Mouse (Mus musculus) layer of hippocampus, adult 9-10 months (tissue): ENCODE data around the gene Myo3b.

Source experiments
- DNase-seq: peaks from one replicate; pipeline ENCODE4 v3.0.0; 2022; ENCODE audit warnings: low spot score

Myo3b gene

GRCm38 (mm10) chr2:70065729-70066300, 26.9 kb downstream of the Myo3b start:
- DNase-seq: no peak

DNA sequence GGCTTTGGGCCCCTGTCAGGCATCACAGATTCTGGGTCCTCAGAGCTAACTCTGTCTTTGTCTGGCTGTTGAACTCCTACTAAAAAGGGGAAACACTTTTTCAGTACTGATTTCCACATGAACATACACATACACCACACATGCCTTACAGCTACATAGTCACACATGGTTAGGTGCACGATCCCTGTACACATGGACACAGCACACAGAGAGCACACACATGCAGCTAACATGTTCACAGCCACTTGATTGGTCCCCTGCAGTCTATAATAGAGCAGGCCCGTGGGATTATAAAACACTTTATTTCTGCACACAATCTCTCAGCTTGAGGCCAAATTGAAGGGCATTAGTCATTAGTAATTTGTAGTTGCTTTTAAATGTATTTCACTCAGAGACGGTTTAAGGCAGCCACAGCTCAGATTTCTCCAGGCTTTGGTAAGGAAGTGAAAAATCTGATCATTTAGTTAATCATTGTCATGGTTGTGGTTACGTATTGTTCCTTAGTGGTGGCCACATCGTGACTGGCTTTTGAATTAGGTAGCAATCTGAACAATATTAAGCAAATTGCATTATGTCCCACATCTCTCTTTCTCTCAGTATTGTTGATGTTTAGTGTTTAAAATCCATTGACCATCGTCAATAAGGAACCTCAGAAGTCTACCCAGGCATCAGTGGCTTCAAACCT, 27.6 kb downstream of the Myo3b start:
- no peak for DNase-seq

DNA sequence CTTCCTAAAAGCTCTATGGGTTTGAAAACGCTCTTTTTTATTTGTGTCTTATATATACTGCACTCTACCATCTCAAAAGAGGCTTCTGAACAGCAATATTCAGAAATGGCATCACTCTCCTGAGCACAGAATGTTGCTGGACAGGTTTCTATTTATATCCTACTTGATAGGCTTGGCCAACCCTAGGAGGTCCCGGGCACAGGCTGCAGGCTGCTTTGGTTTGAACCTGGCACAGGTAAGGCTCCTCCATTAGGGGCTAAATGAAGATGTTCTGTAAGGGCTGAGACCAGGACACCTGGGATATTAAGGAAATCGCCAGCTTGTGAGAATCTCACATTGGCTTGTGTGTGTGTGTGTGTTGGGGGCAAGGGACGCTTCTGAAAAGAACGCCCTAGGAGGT, 30.9 kb downstream of the Myo3b start:
- DNase-seq: no peak

DNA sequence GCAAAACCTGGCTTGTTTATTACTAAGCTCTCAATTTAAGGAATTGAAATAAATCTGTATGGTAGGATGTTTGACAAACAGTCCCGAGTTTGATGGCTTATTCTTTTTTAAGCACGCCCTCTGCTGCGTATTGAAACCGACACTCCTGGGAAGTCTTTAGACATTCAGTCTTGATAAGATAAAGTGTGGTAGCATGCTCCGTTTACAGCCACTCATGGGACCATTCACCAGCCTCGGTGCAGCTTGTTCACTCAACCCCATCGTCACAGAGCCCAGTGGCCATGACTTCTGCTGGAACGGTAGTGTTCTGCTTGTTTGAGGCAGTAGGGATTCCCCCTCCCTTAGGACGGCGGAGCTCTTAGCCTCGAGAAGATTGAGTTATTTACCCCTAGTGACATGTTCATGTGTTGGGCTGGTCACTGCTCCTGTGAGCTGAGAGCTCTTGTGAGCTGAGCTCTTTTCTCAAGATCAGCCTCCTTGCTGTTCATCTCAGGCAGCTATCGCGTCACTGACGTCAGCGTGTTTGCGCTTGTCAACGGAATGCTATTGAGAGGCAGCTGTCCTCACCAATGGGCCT, 44.6 kb downstream of the Myo3b start:
- DNase-seq: no peak

DNA sequence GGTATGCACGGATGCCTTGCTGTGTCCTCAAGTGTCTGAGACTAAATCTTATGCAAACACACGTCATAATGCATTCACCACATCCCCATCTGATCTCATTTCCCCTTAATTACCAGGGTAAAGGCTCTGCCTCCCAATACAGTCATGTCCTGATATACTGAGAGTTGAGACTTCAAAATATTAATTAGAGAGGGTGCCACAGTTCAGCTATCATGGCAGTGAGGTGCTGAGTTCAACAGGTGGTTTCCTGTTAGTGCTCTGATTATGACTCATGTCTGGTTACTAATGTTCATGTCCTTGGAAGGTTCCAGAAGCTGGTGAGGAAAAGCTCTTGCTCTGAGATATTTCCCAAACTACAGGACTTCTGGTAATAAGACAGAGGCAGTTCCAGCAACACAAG, 52.3 kb downstream of the Myo3b start:
- DNase-seq: no peak

GRCm38 (mm10) chr2:70091801-70092522, 53.0 kb downstream of the Myo3b start:
- DNase-seq: no peak

- no peak for DNase-seq
Measured at GRCm38 (mm10) chr2:70092665-70093064, 53.7 kb downstream of the Myo3b start.

DNA sequence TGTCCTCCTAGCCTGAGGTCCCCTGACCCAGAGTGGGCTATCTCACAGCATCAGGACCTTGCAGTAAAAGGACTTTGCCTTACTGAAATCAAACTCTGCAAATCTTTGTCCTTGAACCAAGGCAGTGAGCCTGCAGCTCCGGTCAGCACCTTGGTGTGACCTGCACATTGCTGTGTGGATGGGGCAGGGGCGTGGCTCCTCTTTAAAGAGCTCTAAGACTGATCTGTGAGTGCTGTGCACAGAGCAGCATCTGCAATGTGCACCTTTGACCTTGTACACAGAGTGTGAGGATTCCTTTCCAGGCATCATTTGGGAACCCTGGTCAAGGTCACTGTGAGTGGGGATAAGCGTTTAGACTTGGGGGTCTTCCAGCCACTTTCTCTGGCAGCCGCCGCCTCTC, 55.5 kb downstream of the Myo3b start:
- DNase-seq: no peak

GRCm38 (mm10) chr2:70097229-70098095, 58.5 kb downstream of the Myo3b start:
- DNase-seq: peak; percentile 55

GRCm38 (mm10) chr2:70099459-70099858, 60.5 kb downstream of the Myo3b start:
- no peak for DNase-seq

DNA sequence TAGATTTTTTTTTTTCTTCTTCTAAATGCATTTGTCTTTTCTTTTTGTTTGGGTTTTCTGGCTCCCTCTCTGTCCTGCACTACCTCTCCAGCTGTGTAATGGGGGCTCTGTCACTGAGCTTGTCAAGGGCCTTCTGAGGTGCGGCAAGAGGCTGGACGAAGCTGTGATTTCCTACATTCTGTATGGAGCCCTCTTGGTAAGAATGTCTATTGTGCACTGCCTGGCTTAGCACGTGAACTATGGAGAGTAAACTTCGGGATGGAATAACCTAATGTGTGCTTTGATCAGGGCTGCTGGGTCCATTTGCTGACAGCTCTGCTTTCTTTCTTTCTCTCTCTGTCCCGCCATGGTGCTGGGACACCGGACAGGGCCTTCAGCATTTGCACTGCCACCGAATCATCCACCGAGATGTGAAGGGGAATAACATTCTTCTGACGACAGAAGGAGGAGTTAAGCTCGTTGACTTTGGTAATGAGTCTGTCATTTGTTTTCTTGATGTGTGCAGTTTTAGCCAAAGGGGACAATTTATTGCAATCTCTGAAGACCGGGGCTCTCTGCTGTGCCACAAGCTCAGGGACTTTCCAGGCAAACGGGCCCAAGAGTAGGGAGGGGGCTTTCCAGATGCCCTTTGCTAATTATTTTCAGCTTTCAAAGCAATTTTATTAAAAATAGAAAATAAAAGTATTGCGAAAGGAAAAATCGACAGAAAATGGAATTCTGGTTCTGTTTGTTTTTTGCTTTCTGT, 66.5 kb downstream of the Myo3b start:
- DNase-seq: no peak

DNA sequence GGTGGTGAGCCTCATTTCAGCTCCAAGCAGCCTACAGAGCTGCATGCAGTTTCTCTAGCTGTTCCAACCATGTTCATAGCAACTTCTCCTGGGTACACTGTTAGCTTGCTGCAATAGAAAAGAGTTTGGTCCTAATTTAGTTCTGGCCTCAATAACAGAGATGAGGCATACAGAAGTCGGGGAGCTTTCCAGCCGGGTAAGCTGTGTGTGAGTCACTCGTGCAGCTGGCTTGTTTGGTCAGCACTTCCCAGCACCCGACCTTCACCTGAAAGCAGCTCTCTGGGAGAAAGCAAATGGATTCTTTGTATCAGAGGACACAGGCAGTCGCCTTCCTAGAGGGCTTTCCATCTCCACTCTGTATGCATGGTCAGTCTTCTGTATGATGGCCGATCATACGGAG, 70.1 kb downstream of the Myo3b start:
- DNase-seq: no peak

GRCm38 (mm10) chr2:70113798-70114782, 75.2 kb downstream of the Myo3b start:
- DNase-seq: peak; percentile 38

- DNase-seq: no peak
Measured at GRCm38 (mm10) chr2:70118376-70119264, 79.7 kb downstream of the Myo3b start.

DNA sequence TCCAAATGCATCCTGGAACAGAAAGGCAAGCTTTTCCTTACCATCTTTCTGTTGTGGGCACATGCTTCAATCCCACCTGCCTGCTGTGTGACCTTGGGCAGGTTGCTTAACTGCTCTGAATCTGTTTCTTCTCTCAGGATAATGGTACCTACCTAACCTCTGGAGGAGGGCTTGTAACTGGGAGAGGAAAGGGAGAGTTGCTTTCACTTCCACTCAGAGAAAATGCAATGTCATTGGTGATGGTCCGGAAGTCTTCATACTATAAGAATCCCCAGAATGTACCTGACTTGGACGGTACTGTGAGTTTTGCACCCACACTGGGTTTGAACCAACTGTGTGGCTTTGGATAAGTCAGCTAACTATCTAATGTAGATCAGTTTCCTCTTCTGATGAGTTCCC, 80.3 kb downstream of the Myo3b start:
- no peak for DNase-seq

DNA sequence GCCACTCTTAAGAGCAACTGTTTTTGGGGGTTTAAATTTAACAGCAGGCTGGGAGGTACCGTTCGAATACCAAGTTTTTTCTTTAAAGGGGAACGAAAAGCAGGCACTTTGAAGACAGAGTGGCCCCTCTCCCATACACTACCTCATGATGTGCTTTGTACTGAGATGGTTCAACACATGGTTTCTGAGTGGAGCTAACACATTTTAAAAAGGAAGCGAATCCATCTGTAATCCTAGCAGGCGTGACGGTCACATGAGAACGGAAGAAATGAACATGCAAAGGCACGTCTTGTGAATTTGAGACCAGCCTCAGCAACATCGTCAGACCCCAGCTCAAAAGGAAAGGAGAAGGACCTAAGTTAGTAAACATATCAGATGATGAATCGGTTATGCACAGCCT, 87.4 kb downstream of the Myo3b start:
- DNase-seq: no peak

GRCm38 (mm10) chr2:70126783-70127182, 87.9 kb downstream of the Myo3b start:
- peak; percentile 83 for DNase-seq

DNA sequence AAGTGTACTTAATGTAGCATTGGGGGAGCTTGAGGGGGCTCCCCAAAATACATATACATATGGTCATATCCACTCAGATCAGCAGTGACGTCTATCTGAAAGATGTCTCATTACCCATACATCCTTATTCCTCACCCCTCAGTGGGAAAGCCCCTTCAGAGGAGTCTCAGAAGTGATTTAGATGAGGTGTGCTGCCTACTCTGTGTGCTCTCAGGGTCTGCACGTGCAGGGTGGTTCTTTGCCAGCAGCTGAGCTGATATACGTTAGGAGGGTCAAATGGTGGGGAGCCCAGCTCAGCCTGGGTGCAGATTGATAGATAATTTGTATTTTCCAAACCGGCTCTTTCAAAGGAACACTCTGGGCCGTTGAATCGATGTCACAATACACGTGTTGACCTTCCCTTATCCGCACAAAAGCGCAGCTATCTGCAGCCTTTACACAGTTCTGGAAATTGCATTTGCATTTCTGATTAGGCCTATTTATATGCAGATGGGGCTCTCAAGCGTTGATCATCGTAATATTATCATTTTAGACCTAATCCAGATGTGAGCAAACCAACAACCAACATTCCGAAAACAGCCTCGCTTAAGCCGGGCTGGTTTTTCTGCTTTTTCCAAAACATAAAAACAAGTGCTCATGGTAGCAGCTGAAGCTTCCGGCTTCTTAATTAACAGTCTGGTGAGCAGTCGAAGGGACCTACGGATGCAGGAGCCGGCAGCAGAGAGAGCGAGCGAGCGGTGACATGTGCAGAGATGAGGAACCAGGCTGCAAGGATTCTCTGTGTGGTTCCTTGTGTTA, 88.6 kb downstream of the Myo3b start:
- DNase-seq: no peak
